Mouse (Mus musculus) heart, postnatal 0 days (tissue): ENCODE measurements at regions not wholly inside any gene's neighbourhood (a gene's known extent, or its start where the extent isn't known, plus 50 kb on each side); places are given as distances from the start of the nearest gene placed in this dataset.
A peak's percentile ranks its signal among the peaks of the same experiment; 100 is the strongest.

ENCODE experiments used
- CTCF ChIP-seq: IDR thresholded peaks from 2 replicates; pipeline ENCODE4 v1.5.1; 2016; ENCODE audit warnings: antibody characterized with exemption, control low read depth, low read depth
- EP300 ChIP-seq: IDR thresholded peaks from 2 replicates; pipeline ENCODE4 v1.6.1; 2016; ENCODE audit warnings: antibody characterized with exemption, low read depth

DNA sequence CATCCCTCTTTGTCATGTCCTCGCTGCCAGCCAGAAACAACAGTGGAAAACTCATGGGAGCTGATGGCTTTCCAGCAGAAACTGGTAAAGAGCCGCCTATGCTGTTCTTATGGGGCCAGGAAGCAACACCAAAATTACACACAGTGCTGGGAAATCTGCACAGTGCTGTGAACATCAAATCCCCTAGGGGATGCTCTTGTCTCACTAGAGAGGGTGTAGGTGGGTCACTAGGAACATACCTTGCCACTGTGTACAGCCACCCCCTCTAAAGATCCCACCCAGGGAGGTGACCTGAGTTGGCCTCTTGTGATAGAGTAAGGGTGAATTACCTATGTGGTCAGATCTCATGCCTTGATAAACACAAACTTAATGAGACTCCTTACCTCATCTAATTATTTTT lies 80.9 kb downstream of the Adamts1 start:
- TF ChIP-seq CTCF (peak; percentile 79), EP300 (no peak)
